Mouse (Mus musculus): ENCODE results near the gene Mipep. TPM values are rescaled to one million over a fixed set of nuclear protein-coding genes. Genes with fewer than 3 reads are reported as not detected.

Mipep gene
- polyA plus RNA-seq, 1 experiment from 2014 or later, result 18.2 TPM

- no peak overlapping the region for H3K4me2 ChIP-seq
- no peak for ATAC-seq (ENCODE audit: insufficient read depth, low FRiP score, low read depth)
- H3K27ac ChIP-seq, result no peak overlapping the region
- H3K9me3 ChIP-seq, result no peaks in the 10 kb centered on the region
- no peak overlapping the region for H3K4me3 ChIP-seq (replicated peaks)
- no peaks in the 10 kb centered on the region for H3K4me1 ChIP-seq
- 82% methylated on average over 1 of the region's 1 CpGs for WGBS
- no peaks in the 10 kb centered on the region for H3K27me3 ChIP-seq (replicated peaks)
- H3K36me3 ChIP-seq, result no peaks in the 10 kb centered on the region
- no peak overlapping the region for H3K9ac ChIP-seq
Observed at GRCm38 (mm10) chr14:60926011-60926410, 141.6 kb downstream of the Mipep start.

- WGBS, result 75% methylated on average over 5 of the region's 5 CpGs
Observed at GRCm38 (mm10) chr14:60935705-60936104, 151.3 kb downstream of the Mipep start.

GRCm38 (mm10) chr14:60937481-60938039 is 153.2 kb downstream of the Mipep start:
- WGBS, result 90% methylated on average over 4 of the region's 4 CpGs
- H3K4me3 ChIP-seq (replicated peaks), result no peak overlapping the region
- H3K4me1 ChIP-seq, result no peaks in the 10 kb centered on the region
- ATAC-seq (ENCODE audit: insufficient read depth, low FRiP score, low read depth), result no peak
- no peaks in the 10 kb centered on the region for H3K9me3 ChIP-seq
- H3K4me2 ChIP-seq, result no peak overlapping the region
- no peaks in the 10 kb centered on the region for H3K27me3 ChIP-seq (replicated peaks)
- no peak overlapping the region for H3K9ac ChIP-seq
- H3K36me3 ChIP-seq, result no peaks in the 10 kb centered on the region
- H3K27ac ChIP-seq, result no peak overlapping the region

More at GRCm38 (mm10) chr14:60935705-60936104, 151.3 kb downstream of the Mipep start:
- Histone ChIP-seq H3K9ac (no peak overlapping the region), H3K36me3 (no peaks in the 10 kb centered on the region), H3K4me1 (no peaks in the 10 kb centered on the region), H3K27ac (no peak overlapping the region), H3K4me3 (replicated peaks) (no peak overlapping the region), H3K27me3 (replicated peaks) (no peaks in the 10 kb centered on the region), H3K9me3 (no peaks in the 10 kb centered on the region), H3K4me2 (no peak overlapping the region)
- no peak for ATAC-seq (ENCODE audit: insufficient read depth, low FRiP score, low read depth)

Other genes starting within 250 kb of the Mipep start
- 21.5 and 28.6 TPM in 2 replicates for gene Spata13, start 150.6 kb upstream of the Mipep start, polyA plus RNA-seq (2015; fragmentation: Nextera tagmentation; extraction: Ambion mirVana)
- gene C1qtnf9, start 16.4 kb upstream of the Mipep start, polyA plus RNA-seq (2015; fragmentation: Nextera tagmentation; extraction: Ambion mirVana), result 2.7 and 2.8 TPM in 2 replicates